Mouse (Mus musculus) lung, adult 2 months (tissue): ENCODE measurements around the gene Tppp2. TPM values are rescaled to one million over a fixed set of nuclear protein-coding genes. Genes with fewer than 3 reads are reported as not detected.
A peak's percentile ranks its signal among the peaks of the same experiment; 100 is the strongest.

Experiments used
- DNase-seq: peaks from one replicate; pipeline ENCODE4 v3.0.0; 2022
- H3K4me1 ChIP-seq: fragments of 200-500 bp; 2 replicates; pipeline ENCODE4 v1.6.1; 2011; ENCODE audit warnings: low read length; ENCODE audit not compliant: control insufficient read depth, insufficient read depth
- H3K4me3 ChIP-seq: fragments of 200-500 bp; replicated peaks from 2 replicates; pipeline ENCODE3; 2011; ENCODE audit warnings: low read depth, mild to moderate bottlenecking, control low read depth, low read length; ENCODE audit errors: extremely low read depth
- CTCF ChIP-seq: fragments of 200-500 bp; IDR thresholded peaks from 2 replicates; pipeline ENCODE4 v1.5.1; 2011; ENCODE audit warnings: mild to moderate bottlenecking, low read length, control low read depth; ENCODE audit not compliant: insufficient read depth
- POLR2A ChIP-seq: fragments of 200-500 bp; IDR thresholded peaks from 2 replicates; pipeline ENCODE4 v1.6.1; 2011; ENCODE audit warnings: low read depth, mild to moderate bottlenecking, control low read depth, low read length, borderline replicate concordance; ENCODE audit errors: extremely low read depth
- WGBS: fragments of 180-500 bp; shearing (Covaris S2); methylation state at CpG from one replicate; pipeline ENCODE4 v1.1.7; 2018; 5-methylcytosine and 5-hydroxymethylcytosine counted together
- polyA plus RNA-seq: library from polyadenylated mRNA; depleted of rRNA; stranded (reverse); fragments of >200 nt; gene quantifications from 2 replicates; pipeline ENCODE4 v1.2.3, GENCODE M21; 2012

Tppp2 gene
- polyA plus RNA-seq, 1 experiment, result not detected

DNA sequence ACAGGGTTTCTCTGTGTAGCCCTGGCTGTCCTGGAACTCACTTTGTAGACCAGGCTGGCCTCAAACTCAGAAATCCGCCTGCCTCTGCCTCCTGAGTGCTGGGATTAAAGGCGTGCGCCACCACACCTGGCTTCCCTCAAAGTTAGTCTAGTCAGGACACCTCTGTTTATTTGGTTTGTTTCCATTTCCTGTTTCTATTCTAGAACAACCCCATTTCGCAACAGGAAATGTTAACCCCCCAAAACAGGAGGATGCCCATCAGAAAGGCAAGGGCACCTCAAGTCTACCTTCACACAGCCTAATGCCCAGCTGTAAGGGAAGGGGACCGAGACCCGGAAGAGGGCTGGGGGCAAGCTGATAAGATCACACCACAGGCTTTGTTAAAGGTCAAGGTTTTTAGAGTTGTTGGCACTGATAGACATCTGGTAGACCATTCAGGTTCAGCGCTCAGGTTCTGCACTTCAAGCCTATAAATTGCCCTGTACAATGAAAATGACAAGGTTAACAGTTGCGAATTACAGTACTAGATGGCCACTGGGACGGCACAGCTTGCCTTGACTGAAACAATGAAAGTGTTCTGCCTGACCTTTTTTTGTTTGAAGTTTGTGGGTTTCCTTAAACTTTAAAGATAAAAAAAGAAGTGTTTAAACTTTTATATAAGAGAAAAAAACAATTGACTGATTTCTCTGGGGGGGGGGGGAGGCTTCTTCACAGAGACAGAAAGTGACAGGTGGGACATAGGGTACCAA, 25.9 kb upstream of the Tppp2 start, which contains the start of gene Slc39a2:
Slc39a2 (plus strand) TSS at position 699 of the 749 bp plus-strand sequence.
- no peaks in the 10 kb centered on the region for H3K4me1 ChIP-seq
- 80% methylated on average over 9 of the region's 9 CpGs for WGBS
- TF ChIP-seq POLR2A, result no peak
- no peak for TF ChIP-seq CTCF
- no peak within 1 kb of the TSS for H3K4me3 ChIP-seq
- DNase-seq, result no peak

- DNase-seq, result peak; percentile 38
- Histone ChIP-seq H3K4me1 (no peaks in the 10 kb centered on the region), H3K4me3 (no peak overlapping the region)
- TF ChIP-seq POLR2A (no peak), CTCF (no peak)
- WGBS, result 41% methylated on average over 10 of the region's 10 CpGs
Measured at GRCm38 (mm10) chr14:51893094-51893794, 25.0 kb upstream of the Tppp2 start.

- 62% methylated on average over 3 of the region's 3 CpGs for WGBS
- no peak for DNase-seq
- H3K4me1 ChIP-seq, result no peaks in the 10 kb centered on the region
- no peak overlapping the region for H3K4me3 ChIP-seq
- TF ChIP-seq CTCF, result no peak
Measured at GRCm38 (mm10) chr14:51893809-51894208, 24.4 kb upstream of the Tppp2 start.

DNA sequence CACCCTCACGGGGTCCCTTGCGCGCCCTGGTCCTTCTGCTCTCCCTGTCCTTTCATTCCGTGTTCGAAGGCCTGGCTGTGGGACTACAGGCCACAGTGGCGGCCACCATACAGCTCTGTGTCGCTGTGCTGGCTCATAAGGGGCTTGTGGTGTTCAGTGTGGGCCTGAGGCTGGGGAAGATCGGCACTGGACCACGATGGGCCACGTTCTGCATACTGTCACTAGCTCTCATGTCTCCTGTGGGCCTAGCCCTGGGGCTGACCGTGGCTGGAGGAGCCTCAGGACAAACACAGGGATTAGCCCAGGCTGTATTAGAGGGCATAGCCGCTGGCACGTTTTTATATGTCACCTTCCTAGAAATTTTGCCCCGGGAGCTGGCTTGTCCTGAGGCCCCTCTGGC, 23.2 kb upstream of the Tppp2 start:
- no peak for TF ChIP-seq POLR2A
- TF ChIP-seq CTCF, result no peak
- no peak for DNase-seq
- Histone ChIP-seq H3K4me1 (no peaks in the 10 kb centered on the region), H3K4me3 (no peak overlapping the region)
- 84% methylated on average over 14 of the region's 14 CpGs for WGBS

DNA sequence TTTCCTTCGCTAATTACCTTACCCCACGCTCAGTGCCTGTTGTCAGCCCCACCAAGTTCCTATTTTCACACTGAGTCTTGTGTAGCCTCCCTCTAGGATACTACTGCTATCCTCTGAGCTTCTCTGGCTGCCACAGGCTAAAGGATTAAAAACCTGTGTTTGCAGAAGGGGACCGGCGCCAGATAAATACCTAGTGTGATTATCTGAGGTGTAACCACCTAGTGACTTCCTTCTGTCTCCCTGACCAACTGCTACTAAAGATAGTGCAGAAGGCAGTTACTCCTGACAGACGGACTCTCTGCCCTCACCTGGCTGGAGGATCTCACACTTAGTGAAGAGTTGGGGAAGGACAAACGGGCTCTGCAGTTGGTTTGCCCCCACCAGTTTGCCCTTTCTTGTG, 22.2 kb upstream of the Tppp2 start:
- Histone ChIP-seq H3K4me1 (no peaks in the 10 kb centered on the region), H3K4me3 (no peak overlapping the region)
- TF ChIP-seq CTCF (no peak), POLR2A (no peak)
- no peak for DNase-seq
- WGBS, result 81% methylated on average over 6 of the region's 6 CpGs

GRCm38 (mm10) chr14:51896539-51897170, 21.6 kb upstream of the Tppp2 start:
- H3K4me1 ChIP-seq, result no peaks in the 10 kb centered on the region
- no peak overlapping the region for H3K4me3 ChIP-seq
- TF ChIP-seq CTCF, result no peak
- no peak for TF ChIP-seq POLR2A
- no peak for DNase-seq
- 65% methylated on average over 8 of the region's 8 CpGs for WGBS

DNA sequence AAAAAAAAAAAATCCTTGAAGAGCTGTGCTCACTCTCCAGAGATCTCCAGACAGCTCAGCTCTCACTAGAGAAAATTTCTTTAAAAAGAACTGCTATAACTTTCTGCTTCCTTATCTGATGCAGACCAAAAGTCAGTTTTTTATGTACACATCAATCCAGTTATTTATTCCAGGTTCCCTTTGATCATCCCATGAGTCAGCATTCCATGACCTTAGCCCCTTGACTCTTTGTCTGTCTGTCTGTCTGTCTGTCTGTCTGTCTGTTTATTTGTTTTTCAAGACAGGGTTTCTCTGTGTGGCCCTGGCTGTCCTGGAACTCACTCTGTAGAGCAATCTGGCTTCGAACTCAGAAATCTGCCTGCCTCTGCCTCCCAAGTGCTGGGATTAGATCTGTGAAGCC, 18.9 kb upstream of the Tppp2 start:
- DNase-seq, result no peak
- TF ChIP-seq CTCF, result no peak
- no peak for TF ChIP-seq POLR2A
- WGBS, result 89% methylated on average over 1 of the region's 1 CpGs

GRCm38 (mm10) chr14:51902806-51903710, 15.2 kb upstream of the Tppp2 start:
- no peak overlapping the region for H3K4me3 ChIP-seq
- no peaks in the 10 kb centered on the region for H3K4me1 ChIP-seq
- WGBS, result 50% methylated on average over 9 of the region's 9 CpGs
- TF ChIP-seq CTCF (peak; percentile 90), POLR2A (no peak)
- peak; percentile 81 for DNase-seq

More for the DNA sequence above, 18.9 kb upstream of the Tppp2 start:
- Histone ChIP-seq H3K4me1 (no peaks in the 10 kb centered on the region), H3K4me3 (no peak overlapping the region)

DNA sequence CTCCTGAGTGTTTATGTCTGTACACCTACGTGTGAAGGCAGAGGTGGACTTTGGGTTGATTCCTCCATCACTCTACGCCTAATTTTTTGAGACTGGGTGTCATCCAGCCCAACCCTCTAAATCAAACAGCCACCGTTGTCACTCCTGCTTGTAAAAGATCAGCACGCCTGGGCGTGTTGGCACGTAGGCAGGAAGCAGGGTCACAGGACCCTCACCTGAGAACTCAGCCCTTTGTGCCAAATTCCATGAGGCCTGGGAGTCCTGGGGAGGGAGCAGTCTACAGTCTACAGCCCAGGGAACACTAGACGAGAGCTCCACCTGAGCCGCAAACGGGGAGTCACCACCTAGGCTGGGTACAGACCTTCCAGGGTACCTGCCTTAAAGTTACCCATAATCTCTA, 14.4 kb upstream of the Tppp2 start:
- DNase-seq, result no peak
- Histone ChIP-seq H3K4me3 (no peak overlapping the region), H3K4me1 (no peaks in the 10 kb centered on the region)
- 85% methylated on average over 9 of the region's 9 CpGs for WGBS
- TF ChIP-seq CTCF, result no peak
- TF ChIP-seq POLR2A, result no peak
